Mouse (Mus musculus) spleen, postnatal 14 days (tissue): ENCODE data around the gene Olfr689.
"Not testable (repeated sequence)": the region's sequence is repeated elsewhere in the genome, so short reads cannot be mapped to it uniquely, and the experiment has no call there.

Experiments
- DNase-seq, 2 experiments: peaks; one replicate each; pipeline ENCODE4 v3.0.0; 2021 to 2022; ENCODE audit warnings: low spot score in 2 of 2

Olfr689 gene

DNA sequence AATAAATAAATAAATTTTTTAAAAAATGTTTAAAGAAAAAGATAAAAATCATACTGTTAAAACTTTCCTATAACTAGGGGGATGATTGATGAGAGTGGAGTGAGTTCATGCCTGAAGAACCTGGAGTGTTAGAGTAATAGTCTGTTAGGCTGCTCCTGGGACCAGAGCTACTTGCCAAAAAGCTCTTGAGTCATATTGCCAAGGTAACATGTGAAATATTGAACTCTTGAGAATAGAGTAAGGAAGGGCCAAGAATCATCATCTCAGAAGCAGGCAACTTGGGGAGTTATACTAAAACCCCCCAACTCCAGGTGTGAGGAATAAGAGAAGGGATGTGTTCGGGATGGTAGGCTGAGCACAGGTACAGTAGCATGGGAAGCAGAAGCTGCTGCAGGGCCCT, at the start of gene Olfr689:
Gene Olfr689 (plus strand): TSS at position 301 of the 400 bp plus-strand sequence.
- DNase-seq, result no peak

DNA sequence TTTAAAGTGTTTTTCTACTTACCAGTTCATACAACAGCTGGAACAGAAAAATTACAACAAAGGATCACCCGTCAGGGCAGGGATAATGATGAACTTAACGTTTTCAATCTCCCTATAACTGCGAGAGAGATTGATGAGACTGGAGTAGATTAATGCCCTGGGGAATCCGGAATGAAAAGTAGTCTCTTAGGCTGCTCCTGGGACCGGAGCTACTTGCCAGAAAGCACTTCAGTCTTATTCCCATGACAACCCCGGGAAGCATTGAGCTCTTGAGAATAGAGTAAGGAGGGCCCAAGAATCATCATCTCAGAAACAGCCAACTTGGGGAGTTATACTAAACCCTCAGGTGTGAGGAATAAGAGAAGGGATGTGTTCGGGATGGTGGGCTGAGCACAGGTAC, 38.5 kb upstream of the Olfr689 start:
- no peak for DNase-seq

DNA sequence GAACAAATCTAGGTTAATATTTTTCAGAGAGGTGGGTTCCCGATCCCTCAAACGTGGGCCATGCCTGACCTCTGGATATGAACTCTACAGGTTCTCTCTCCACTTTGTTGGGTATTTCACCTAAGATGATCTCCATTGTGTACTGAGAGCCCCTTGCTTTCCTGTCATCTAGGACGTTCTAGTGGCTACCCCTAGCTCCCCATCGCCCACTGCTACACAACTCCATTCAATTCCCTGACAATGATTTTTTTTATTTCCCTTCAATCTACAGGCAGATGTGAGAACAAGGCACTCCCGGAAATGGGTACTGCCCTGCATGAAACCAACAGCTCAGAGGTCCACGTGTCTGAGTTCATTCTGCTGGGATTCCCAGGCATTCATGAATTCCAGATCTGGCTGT, 23.2 kb upstream of the Olfr689 start, which contains the start of gene Olfr688:
Gene Olfr688 (plus strand): TSS at position 301 of the 400 bp plus-strand sequence.
- no peak for DNase-seq

DNA sequence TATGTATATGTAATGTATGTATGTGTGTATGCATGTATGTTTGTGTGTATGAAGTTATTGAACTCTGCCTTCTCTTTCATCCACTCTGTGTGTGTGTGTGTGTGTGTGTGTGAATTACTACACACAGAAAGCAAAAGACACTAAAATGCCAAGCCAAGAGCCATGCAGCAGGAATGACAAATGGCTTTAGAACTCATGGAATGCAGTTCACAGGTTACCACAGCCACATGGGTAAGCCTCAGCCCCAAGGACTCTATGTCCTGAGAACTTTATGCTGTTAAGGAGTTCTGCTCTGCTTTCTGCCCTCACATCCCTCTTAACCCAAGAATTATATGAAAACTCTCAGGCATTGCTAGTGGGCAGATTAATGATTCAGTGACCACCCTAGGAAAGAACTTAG, 20.9 kb upstream of the Olfr689 start:
- no peak for DNase-seq

DNA sequence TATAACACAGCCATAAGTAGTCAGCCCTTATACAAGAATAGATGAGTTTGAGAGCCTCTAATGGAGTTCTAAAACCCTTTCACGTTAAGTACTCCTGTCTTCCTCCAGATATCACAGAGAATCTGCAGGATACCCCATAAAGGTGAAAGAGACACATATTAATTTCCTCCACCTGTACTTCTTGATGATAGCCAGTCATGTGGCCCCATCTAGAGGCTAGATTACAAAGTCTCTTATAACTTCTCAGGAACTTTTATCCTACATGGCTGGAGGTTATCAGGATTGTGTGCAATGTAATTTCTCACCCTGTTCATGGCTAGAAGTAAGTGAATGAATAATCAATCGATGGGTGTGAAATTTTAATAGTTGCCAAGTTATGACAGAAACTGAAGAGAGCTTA, 14.3 kb downstream of the Olfr689 start:
- DNase-seq, result no peak

DNA sequence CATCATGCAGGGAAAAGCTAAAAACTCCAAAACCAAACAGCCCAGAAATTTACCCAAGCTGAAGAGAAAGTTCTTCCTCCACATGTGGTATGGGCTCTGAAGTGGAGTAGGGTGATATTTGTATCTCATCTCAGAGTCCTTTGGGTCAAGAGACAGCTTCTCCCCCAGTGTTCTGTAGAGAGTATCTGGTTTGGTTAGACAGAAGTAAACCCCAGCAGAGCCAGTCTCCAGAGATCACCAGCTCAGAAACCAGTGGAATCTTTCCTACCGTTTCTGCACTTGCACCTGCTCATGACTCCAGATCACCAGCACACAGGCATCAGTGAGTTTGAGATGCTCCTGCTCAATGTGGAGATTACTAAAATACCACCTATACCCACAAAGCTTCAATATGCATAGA, 23.0 kb downstream of the Olfr689 start, which contains the start of gene Olfr690:
Gene Olfr690 (minus strand): TSS at position 101 of the 400 bp plus-strand sequence.
- DNase-seq, result no peak

DNA sequence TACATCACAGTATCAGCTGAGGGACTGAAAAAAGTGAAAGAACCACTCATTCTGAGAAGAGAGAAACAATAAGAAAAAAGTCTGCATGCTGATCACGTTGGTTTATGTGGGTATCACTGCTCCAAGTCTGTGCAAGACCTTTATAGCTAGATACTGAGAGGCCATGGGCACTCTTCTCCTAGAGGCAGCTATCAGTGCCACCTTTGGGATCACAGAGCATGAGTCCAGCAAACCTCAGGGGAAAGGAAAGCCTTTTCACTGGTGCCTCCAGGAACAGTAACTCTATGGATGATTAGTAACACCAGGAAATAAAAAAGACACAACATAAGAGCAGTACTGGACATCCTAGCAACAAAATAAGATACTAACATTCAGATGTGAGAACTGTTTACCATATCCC, 31.2 kb downstream of the Olfr689 start, which contains the start of gene Olfr691:
Gene Olfr691 (minus strand): TSS at position 101 of the 400 bp plus-strand sequence.
- no peak for DNase-seq

DNA sequence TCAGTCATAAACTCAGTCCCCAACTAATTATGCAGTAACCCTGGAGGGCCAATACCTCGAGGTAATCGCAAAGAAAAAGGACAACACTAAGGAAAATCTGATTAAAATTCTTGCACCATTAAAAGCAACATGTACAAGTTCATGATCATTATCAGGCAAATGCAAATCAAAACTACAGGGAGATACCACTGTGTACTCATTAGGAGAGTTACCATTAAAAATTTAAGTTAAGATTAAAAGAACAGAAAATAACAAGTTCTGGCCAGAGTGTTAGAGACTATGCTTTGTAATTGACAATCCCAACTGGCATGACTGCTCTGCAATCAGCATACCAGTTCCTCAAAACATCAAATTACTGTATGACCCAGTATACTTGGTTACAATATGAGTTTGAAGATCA, 31.8 kb downstream of the Olfr689 start:
- DNase-seq, result no peak

DNA sequence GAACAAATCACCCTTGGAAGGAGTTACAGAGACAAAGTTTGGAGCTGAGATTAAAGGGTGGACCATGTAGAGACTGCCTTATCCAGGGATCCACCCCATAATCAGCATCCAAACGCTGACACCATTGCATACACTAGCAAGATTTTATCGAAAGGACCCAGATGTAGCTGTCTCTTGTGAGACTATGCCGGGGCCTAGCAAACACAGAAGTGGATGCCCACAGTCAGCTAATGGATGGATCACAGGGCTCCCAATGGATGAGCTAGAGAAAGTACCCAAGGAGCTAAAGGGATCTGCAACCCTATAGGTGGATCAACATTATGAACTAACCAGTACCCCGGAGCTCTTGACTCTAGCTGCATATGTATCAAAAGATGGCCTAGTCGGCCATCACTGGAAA, 45.1 kb downstream of the Olfr689 start:
- not testable (repeated sequence) for DNase-seq

DNA sequence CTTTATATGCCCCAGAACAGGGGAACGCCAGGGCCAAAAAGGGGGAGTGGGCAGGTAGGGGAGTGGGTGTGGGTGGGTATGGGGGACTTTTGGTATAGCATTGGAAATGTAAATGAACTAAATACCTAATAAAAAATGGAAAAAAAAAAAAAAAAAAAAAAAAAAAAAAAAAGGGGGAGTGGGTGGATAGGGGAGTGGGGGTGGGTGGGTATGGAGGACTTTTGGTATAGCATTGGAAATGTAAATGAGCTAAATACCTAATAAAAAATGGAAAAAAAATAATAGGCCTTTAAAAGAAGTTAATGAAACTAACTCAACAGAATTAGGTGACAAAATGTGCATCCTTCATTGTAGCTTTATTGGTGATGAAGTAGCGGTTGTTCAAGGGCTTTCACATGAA, 45.5 kb downstream of the Olfr689 start:
- not testable (repeated sequence) for DNase-seq

DNA sequence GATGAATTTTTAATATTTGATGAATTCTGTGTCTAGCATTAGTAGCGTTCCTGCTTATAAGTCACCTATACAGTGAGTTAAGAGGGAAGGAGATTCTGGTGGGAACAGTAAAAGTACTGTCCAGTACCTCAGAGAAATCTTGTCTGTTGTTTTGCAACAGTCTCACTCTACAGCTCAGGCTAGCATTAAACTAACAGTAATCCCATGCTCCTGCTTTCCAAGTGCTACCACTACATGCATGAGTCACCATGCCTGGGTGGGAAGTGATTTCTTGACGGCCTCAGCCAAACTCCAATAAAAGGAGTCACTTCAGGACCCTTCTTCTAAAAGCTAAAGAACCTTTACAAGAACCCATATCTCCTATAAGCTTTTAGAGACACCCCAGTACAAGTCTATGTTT, 50.7 kb downstream of the Olfr689 start:
- DNase-seq, result no peak

DNA sequence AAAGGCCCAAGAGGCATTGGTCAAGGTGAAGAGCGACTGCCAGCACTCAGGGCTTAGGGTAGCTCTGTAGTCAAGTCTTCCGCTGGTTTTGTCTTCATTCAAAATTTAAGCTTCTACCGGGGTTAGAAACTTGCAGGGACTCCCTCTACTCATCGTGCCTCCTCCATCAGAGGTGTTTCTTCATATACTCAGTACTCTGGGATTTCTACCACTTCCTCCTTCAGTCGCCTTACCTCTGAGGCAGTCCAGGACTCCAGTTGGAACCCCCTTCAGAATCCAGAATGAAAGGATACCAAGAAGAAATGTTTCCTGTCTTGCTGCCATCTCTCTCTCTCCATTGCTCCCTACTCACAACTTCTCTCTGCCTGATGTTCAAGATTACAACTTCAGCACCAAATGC, 56.3 kb downstream of the Olfr689 start:
- no peak for DNase-seq

DNA sequence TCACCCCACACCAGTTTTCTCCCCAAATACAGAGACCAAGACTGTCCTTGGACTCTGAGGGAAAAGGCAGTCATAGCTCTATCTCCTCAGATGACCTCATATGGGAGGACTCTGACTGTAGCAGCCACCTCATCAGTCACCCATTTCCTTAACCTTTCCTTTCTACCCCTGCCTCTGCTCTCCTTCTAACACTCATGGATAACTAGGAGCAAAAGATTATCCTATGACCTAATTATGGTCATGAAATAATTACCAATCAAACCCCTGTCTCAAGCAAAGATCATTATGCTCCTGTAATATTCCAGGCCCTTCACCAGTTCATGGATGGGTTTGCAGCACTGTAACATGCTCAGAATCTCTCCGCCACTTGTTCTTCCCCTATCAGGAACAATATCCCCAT, 57.0 kb downstream of the Olfr689 start, which contains the start of gene Olfr692:
Gene Olfr692 (plus strand): TSS at position 301 of the 400 bp plus-strand sequence.
- DNase-seq, result no peak

DNA sequence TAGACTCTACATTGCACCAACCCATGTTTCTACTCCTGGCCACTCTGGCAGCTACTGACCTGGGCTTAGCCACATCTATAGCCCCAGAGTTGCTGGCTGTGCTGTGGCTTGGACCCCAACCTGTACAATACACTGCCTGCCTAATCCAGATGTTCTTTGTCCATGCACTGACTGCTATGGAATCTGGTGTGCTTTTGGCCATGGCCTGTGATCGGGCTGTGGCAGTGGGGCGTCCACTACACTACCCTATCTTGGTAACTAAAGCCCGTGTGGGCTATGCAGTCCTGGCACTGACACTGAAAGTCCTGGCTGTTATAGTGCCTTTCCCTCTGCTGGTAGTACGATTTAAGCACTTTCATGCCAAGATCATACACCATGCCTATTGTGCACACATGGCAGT, 57.6 kb downstream of the Olfr689 start:
- no peak for DNase-seq
